Mouse (Mus musculus) midbrain, embryonic 14.5 days (tissue): ENCODE measurements at regions not wholly inside any gene's neighbourhood (a gene's known extent, or its start where the extent isn't known, plus 50 kb on each side); places are given as distances from the start of the nearest gene placed in this dataset.
A peak's percentile ranks its signal among the peaks of the same experiment; 100 is the strongest.

Experiments
- ATAC-seq: fragments of 200-750 bp; cut with Nextera tagmentation; 2 replicates; pipeline ENCODE4 v1.8.0; 2017; ENCODE audit warnings: moderate number of reproducible peaks, moderate library complexity; ENCODE audit not compliant: low FRiP score, low TSS enrichment
- DNase-seq: peaks from one replicate; pipeline ENCODE4 v3.0.0-alpha.2; 2015
- H3K27ac ChIP-seq: fragments of 300-500 bp; sonication (generic); replicated peaks from 2 replicates; pipeline ENCODE4 v1.5.1; 2014; ENCODE audit warnings: mild to moderate bottlenecking, low read depth, low read length, moderate library complexity
- H3K27me3 ChIP-seq: fragments of 300-500 bp; sonication (generic); 2 replicates; pipeline ENCODE4 v1.6.1; 2014; ENCODE audit warnings: low read length, control low read depth, mixed read lengths; ENCODE audit not compliant: control insufficient read depth, insufficient read depth
- H3K36me3 ChIP-seq: fragments of 300-500 bp; sonication (generic); 2 replicates; pipeline ENCODE4 v1.6.1; 2014; ENCODE audit warnings: low read length, control low read depth; ENCODE audit not compliant: control insufficient read depth, insufficient read depth
- H3K4me1 ChIP-seq: fragments of 300-500 bp; sonication (generic); 2 replicates; pipeline ENCODE4 v1.6.1; 2014; ENCODE audit warnings: mild to moderate bottlenecking, antibody characterized with exemption, low read length, control low read depth; ENCODE audit not compliant: control insufficient read depth, insufficient read depth
- H3K4me2 ChIP-seq: fragments of 300-500 bp; sonication (generic); 2 replicates; pipeline ENCODE4 v1.6.1; 2014; ENCODE audit warnings: mild to moderate bottlenecking, low read length, moderate library complexity
- H3K4me3 ChIP-seq: fragments of 300-500 bp; sonication (generic); replicated peaks from 2 replicates; pipeline ENCODE4 v1.5.1; 2014; ENCODE audit warnings: low read depth, low read length
- H3K9ac ChIP-seq: fragments of 300-500 bp; sonication (generic); replicated peaks from 2 replicates; pipeline ENCODE4 v1.6.1; 2014; ENCODE audit warnings: mild to moderate bottlenecking, low read length, moderate library complexity
- H3K9me3 ChIP-seq: fragments of 300-500 bp; sonication (generic); 2 replicates; pipeline ENCODE4 v1.6.1; 2016; ENCODE audit warnings: low read length, control low read depth, mixed read lengths; ENCODE audit not compliant: control insufficient read depth
- WGBS: fragments of 180-500 bp; shearing (Covaris S2); extraction: QIAGEN DNeasy Blood & Tissue Kit; methylation state at CpG from one replicate; pipeline ENCODE4 v1.1.7; 2014; 5-methylcytosine and 5-hydroxymethylcytosine counted together

DNA sequence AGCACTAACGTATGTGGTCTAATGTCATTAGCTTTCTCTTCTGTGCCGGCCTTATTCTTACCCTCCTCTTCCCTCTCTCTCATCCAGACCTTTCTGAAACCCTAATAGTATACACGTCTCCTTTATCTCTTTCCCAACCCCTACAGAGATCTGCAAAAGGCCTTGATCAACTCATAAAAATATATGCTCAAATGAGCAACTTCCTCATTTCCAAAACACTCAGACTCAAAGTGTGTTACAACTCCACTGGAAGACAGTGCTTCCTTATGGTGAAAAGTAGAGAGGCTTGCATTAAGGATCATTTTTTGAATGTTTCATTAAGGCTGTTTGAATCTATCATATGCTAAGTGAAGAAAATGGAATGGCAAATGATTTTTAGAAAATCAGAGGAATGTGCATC, 1060.1 kb upstream of the Slc10a2 start:
- Histone ChIP-seq H3K27me3 (no peaks in the 10 kb centered on the region), H3K9ac (no peak overlapping the region), H3K4me2 (no peak overlapping the region), H3K4me1 (no peaks in the 10 kb centered on the region), H3K9me3 (no peaks in the 10 kb centered on the region), H3K4me3 (no peak overlapping the region), H3K36me3 (no peaks in the 10 kb centered on the region), H3K27ac (no peak overlapping the region)
- 78% methylated on average over 3 of the region's 3 CpGs for whole genome bisulfite sequencing
- DNase-seq (no peak), ATAC-seq (no peak)

DNA sequence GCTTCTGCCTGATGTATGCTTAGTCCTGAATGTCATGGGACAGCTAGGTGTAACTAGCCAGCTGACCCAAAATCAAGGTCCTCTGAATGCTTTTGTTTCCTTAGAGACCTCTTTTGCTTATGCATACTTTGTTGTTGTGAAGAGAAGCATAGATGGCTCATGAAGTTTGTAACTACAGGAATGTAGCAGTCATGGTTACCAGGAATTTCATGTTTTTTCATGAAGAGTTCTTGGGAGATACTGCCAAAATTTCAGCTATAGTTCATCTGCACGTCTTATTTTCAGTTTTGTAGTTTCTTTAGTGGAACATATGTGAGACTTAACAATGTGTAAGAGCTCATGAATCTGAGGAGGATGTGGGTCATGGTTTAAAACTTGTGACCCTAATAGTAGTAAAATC, 1059.6 kb upstream of the Slc10a2 start:
- Histone ChIP-seq H3K4me2 (no peak overlapping the region), H3K27me3 (no peaks in the 10 kb centered on the region), H3K9me3 (no peaks in the 10 kb centered on the region), H3K27ac (no peak overlapping the region), H3K9ac (no peak overlapping the region), H3K4me1 (no peaks in the 10 kb centered on the region), H3K36me3 (no peaks in the 10 kb centered on the region), H3K4me3 (no peak overlapping the region)
- no peak for ATAC-seq
- no peak for DNase-seq
- 79% methylated on average over 1 of the region's 1 CpGs for whole genome bisulfite sequencing

GRCm38 (mm10) chr8:6144588-6144987, 1039.4 kb upstream of the Slc10a2 start:
- no peak for ATAC-seq
- Histone ChIP-seq H3K36me3 (no peaks in the 10 kb centered on the region), H3K4me2 (no peak overlapping the region), H3K4me1 (no peaks in the 10 kb centered on the region), H3K9ac (no peak overlapping the region), H3K27me3 (no peaks in the 10 kb centered on the region), H3K4me3 (no peak overlapping the region), H3K27ac (no peak overlapping the region), H3K9me3 (no peaks in the 10 kb centered on the region)
- no peak for DNase-seq
- WGBS, result 74% methylated on average over 4 of the region's 4 CpGs

DNA sequence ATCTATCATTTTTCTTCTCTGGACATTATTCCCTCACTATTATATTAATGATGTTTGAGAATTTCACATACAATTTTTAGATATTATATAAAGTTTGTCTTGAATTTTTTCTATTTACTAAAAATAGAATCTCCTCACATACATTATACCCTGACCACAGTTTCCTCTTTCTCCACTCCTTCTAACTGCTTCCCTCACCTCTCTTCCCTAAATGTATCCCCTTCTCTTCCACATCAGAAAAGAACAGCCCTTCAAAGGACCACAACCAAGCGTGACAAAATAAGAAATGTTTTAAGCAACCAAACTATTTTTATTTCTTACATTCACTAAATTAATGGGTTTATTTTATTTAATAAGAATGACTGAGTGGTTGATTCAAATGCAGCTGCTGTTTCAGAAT, 1034.9 kb upstream of the Slc10a2 start:
- H3K4me2 ChIP-seq, result no peak overlapping the region
- no peak overlapping the region for H3K27ac ChIP-seq
- no peak overlapping the region for H3K4me3 ChIP-seq
- DNase-seq, result no peak
- no peak for ATAC-seq
- 78% methylated on average over 1 of the region's 1 CpGs for WGBS
- H3K9me3 ChIP-seq, result no peaks in the 10 kb centered on the region
- H3K9ac ChIP-seq, result no peak overlapping the region
- no peaks in the 10 kb centered on the region for H3K36me3 ChIP-seq
- no peaks in the 10 kb centered on the region for H3K27me3 ChIP-seq
- H3K4me1 ChIP-seq, result no peaks in the 10 kb centered on the region

GRCm38 (mm10) chr8:6139171-6139570, 1034.0 kb upstream of the Slc10a2 start:
- Histone ChIP-seq H3K9ac (no peak overlapping the region), H3K9me3 (no peaks in the 10 kb centered on the region), H3K27ac (no peak overlapping the region), H3K4me3 (no peak overlapping the region), H3K36me3 (no peaks in the 10 kb centered on the region), H3K4me1 (no peaks in the 10 kb centered on the region), H3K27me3 (no peaks in the 10 kb centered on the region), H3K4me2 (no peak overlapping the region)
- peak; percentile 11 for DNase-seq
- WGBS, result 39% methylated on average over 4 of the region's 4 CpGs
- ATAC-seq, result no peak

DNA sequence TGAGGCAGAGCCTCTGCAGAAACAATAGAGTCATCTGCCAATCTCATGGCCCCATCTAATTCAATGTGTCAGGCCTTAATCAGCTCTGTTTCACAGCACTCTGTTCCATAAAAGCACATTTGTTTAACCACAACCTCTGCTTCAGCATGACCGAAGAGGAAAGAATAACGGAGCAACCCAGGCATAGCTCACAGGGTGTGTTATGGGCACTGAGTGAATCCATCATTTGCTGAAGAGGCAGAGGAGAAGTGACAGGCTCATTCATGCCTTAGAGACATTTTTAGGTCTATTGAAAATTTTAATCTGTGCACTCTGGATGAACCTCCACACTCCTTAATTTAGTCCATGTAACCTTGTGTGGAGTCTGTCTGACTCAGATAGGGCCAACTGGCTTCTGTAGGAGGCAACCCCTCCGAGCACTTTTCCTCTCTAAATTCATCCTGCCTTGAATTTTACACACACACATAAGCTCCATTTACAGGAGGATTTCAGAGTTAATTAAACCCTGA, 1027.1 kb upstream of the Slc10a2 start:
- peak overlapping the region; percentile 34 for H3K27ac ChIP-seq
- ATAC-seq (peak; percentile 80), DNase-seq (peak; percentile 60)
- WGBS, result 5% methylated on average over 3 of the region's 3 CpGs
- H3K4me2 ChIP-seq, result no peak overlapping the region
- 0 out of 2 replicates have a peak, but pooled peaks cover 3% of the 10 kb centered on the region for H3K4me1 ChIP-seq
- H3K27me3 ChIP-seq, result no peaks in the 10 kb centered on the region
- H3K4me3 ChIP-seq, result no peak overlapping the region
- no peaks in the 10 kb centered on the region for H3K36me3 ChIP-seq
- no peaks in the 10 kb centered on the region for H3K9me3 ChIP-seq
- H3K9ac ChIP-seq, result no peak overlapping the region

DNA sequence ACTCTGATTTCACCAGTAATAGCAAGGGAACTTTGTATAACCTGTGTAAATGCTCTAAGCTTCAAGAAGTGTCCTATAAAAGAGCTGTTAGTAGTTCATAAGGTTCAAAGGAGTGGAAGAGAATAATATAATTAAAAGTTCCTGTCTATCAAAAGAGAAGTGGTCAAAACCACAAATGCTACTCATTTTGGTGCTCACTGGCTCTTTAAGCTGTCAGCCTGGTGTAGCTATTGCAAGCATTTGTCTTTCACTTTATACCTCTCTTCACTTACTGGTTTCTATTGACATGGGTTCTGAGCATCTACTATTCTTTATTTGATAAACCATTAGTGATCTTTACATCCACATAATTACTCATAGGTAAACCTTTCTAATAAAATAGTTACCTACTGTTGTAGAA, 1020.1 kb upstream of the Slc10a2 start:
- H3K9ac ChIP-seq, result no peak overlapping the region
- no peaks in the 10 kb centered on the region for H3K4me1 ChIP-seq
- DNase-seq (no peak), ATAC-seq (no peak)
- H3K36me3 ChIP-seq, result no peaks in the 10 kb centered on the region
- H3K27me3 ChIP-seq, result no peaks in the 10 kb centered on the region
- H3K4me2 ChIP-seq, result no peak overlapping the region
- no peaks in the 10 kb centered on the region for H3K9me3 ChIP-seq
- no peak overlapping the region for H3K4me3 ChIP-seq
- no peak overlapping the region for H3K27ac ChIP-seq

- Histone ChIP-seq H3K9me3 (no peaks in the 10 kb centered on the region), H3K4me3 (no peak overlapping the region), H3K36me3 (no peaks in the 10 kb centered on the region), H3K27ac (no peak overlapping the region), H3K4me2 (no peak overlapping the region), H3K4me1 (no peaks in the 10 kb centered on the region), H3K27me3 (no peaks in the 10 kb centered on the region), H3K9ac (no peak overlapping the region)
- DNase-seq (no peak), ATAC-seq (no peak)
These were observed 1014.4 kb upstream of the Slc10a2 start for GRCm38 (mm10) chr8:6119506-6119905.

- H3K27me3 ChIP-seq, result no peaks in the 10 kb centered on the region
These were observed 1006.2 kb upstream of the Slc10a2 start for GRCm38 (mm10) chr8:6111351-6111750.

More at GRCm38 (mm10) chr8:6111351-6111750, 1006.2 kb upstream of the Slc10a2 start:
- Histone ChIP-seq H3K4me3 (no peak overlapping the region), H3K27ac (no peak overlapping the region), H3K4me2 (no peak overlapping the region), H3K36me3 (no peaks in the 10 kb centered on the region), H3K4me1 (no peaks in the 10 kb centered on the region), H3K9ac (no peak overlapping the region), H3K9me3 (no peaks in the 10 kb centered on the region)
- 87% methylated on average over 2 of the region's 2 CpGs for WGBS
- no peak for DNase-seq
- ATAC-seq, result no peak
